Mouse (Mus musculus) CD8-positive naive resting alpha-beta T cell, adult 2 months (primary cell): Measurements from ENCODE around the gene Gm20835.
"Not testable (repeated sequence)": the region's sequence is repeated elsewhere in the genome, so short reads cannot be mapped to it uniquely, and the experiment has no call there.

Experiments used
- DNase-seq, 2 experiments: peaks; one replicate each; pipeline ENCODE4 v3.0.0; 2022; ENCODE audit warnings: low read depth in 2 of 2, low spot score in 2 of 2

Gene Gm20835

DNA sequence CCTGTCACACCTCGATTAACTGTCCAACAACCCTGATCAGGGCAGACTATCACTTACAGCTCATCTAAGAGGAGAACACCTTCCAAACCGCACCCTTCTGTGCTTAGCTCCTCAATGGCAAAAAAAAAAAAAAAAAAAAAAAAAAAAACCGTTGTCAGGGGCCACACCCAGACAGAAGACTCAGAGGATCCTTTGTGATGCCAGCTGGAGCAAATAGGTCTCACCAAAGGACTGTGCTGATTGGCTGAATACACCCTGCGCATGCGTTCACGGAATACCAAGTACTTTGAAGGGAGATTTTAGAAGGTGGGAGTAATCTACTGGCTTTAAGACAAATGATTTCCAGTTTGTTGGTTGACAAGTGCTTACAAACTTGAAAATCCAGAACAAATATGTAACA is at the start of gene Gm20835:
Gm20835 (minus strand) TSS at position 101 of the 400 bp plus-strand sequence.
- DNase-seq: not testable (repeated sequence)
